Mouse (Mus musculus): Measurements from ENCODE around the gene Herpud1. TPM values are rescaled to one million over a fixed set of nuclear protein-coding genes. Genes with fewer than 3 reads are reported as not detected.

Herpud1 gene
- polyA plus RNA-seq, 1 experiment from 2014 or later, result 66.6 TPM

- Histone ChIP-seq H3K4me2 (replicated peaks) (no peak overlapping the region), H3K27me3 (ENCODE audit: control insufficient read depth, insufficient read depth, low read length) (no peaks in the 10 kb centered on the region), H3K9ac (no peak overlapping the region), H3K4me1 (replicated peaks; ENCODE audit: control insufficient read depth, insufficient read depth, low read length) (no peaks in the 10 kb centered on the region), H3K4me3 (replicated peaks; ENCODE audit: low read length) (no peak overlapping the region), H3K9me3 (ENCODE audit: control insufficient read depth, low read length) (no peaks in the 10 kb centered on the region), H3K27ac (no peak overlapping the region), H3K36me3 (replicated peaks; ENCODE audit: control insufficient read depth, insufficient read depth) (no peaks in the 10 kb centered on the region)
- ATAC-seq (ENCODE audit: low FRiP score) (no peak), DNase-seq (ENCODE audit: low spot score) (no peak)
- 87% methylated on average over 6 of the region's 6 CpGs for WGBS
Observed at GRCm38 (mm10) chr8:94413509-94413908, 27.3 kb downstream of the Herpud1 start.

DNA sequence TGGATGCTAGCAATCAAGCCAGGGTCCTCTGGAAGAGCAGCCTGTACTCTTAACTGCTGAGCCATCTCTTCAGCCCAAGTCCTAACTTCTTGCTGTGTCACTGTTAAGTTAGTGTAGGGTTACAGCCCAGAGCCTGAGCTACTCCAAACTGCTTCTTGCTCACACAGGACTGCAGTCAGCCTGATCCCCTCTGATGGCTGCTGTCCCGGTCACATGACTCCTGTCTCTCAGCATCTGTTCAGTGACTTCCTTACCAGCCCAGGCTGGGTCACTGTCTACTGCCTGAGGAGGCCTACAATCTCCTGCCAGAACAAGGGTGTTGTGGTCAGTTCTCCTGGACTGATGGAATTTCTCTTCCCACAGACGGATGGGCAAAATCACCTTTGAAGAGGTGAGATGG lies 29.0 kb downstream of the Herpud1 start:
- H3K27ac ChIP-seq, result no peak overlapping the region
- no peaks in the 10 kb centered on the region for H3K9me3 ChIP-seq (ENCODE audit: control insufficient read depth, low read length)
- WGBS, result 81% methylated on average over 2 of the region's 2 CpGs
- no peaks in the 10 kb centered on the region for H3K27me3 ChIP-seq (ENCODE audit: control insufficient read depth, insufficient read depth, low read length)
- no peak overlapping the region for H3K4me3 ChIP-seq (replicated peaks; ENCODE audit: low read length)
- H3K9ac ChIP-seq, result no peak overlapping the region
- DNase-seq (ENCODE audit: low spot score) (no peak), ATAC-seq (ENCODE audit: low FRiP score) (no peak)
- no peak overlapping the region for H3K4me2 ChIP-seq (replicated peaks)
- H3K4me1 ChIP-seq (replicated peaks; ENCODE audit: control insufficient read depth, insufficient read depth, low read length), result no peaks in the 10 kb centered on the region
- no peaks in the 10 kb centered on the region for H3K36me3 ChIP-seq (replicated peaks; ENCODE audit: control insufficient read depth, insufficient read depth)

GRCm38 (mm10) chr8:94418017-94418416 lies 31.8 kb downstream of the Herpud1 start:
- WGBS, result 87% methylated on average over 9 of the region's 9 CpGs

DNA sequence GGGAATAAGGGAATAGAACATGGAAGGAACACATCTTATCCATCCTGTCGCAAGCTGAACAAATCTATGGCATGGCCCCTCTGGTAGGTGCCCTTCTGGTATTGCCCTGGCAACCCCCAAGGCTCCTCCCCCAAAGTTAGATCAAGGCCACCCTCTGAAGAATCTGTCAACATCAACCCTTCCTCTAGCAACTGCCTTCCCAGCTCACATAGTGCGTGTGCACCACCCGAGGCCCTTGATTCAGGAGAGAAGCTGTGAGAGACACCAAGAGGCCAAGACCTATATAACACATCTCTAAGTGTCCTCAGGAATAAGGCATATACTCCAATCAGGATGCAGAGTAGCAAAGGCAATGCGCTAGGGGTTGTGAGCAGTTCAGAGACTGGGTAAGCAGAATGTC lies 36.0 kb downstream of the Herpud1 start:
- DNase-seq (ENCODE audit: low spot score) (no peak), ATAC-seq (ENCODE audit: low FRiP score) (no peak)
- Histone ChIP-seq H3K4me3 (replicated peaks; ENCODE audit: low read length) (no peak overlapping the region), H3K27ac (no peak overlapping the region), H3K9me3 (ENCODE audit: control insufficient read depth, low read length) (no peaks in the 10 kb centered on the region), H3K9ac (no peak overlapping the region), H3K4me2 (replicated peaks) (no peak overlapping the region), H3K36me3 (replicated peaks; ENCODE audit: control insufficient read depth, insufficient read depth) (no peaks in the 10 kb centered on the region), H3K4me1 (replicated peaks; ENCODE audit: control insufficient read depth, insufficient read depth, low read length) (no peaks in the 10 kb centered on the region), H3K27me3 (ENCODE audit: control insufficient read depth, insufficient read depth, low read length) (no peaks in the 10 kb centered on the region)
- 93% methylated on average over 4 of the region's 4 CpGs for WGBS

More at GRCm38 (mm10) chr8:94418017-94418416, 31.8 kb downstream of the Herpud1 start:
- ATAC-seq (ENCODE audit: low FRiP score), result no peak
- Histone ChIP-seq H3K27ac (no peak overlapping the region), H3K36me3 (replicated peaks; ENCODE audit: control insufficient read depth, insufficient read depth) (no peaks in the 10 kb centered on the region), H3K9me3 (ENCODE audit: control insufficient read depth, low read length) (no peaks in the 10 kb centered on the region), H3K9ac (no peak overlapping the region), H3K4me2 (replicated peaks) (no peak overlapping the region), H3K4me1 (replicated peaks; ENCODE audit: control insufficient read depth, insufficient read depth, low read length) (no peaks in the 10 kb centered on the region), H3K27me3 (ENCODE audit: control insufficient read depth, insufficient read depth, low read length) (no peaks in the 10 kb centered on the region), H3K4me3 (replicated peaks; ENCODE audit: low read length) (no peak overlapping the region)
- no peak for DNase-seq (ENCODE audit: low spot score)

- Histone ChIP-seq H3K4me3 (replicated peaks; ENCODE audit: low read length) (no peak overlapping the region), H3K9ac (no peak overlapping the region), H3K4me1 (replicated peaks; ENCODE audit: control insufficient read depth, insufficient read depth, low read length) (no peaks in the 10 kb centered on the region), H3K9me3 (ENCODE audit: control insufficient read depth, low read length) (no peaks in the 10 kb centered on the region), H3K27me3 (ENCODE audit: control insufficient read depth, insufficient read depth, low read length) (no peaks in the 10 kb centered on the region), H3K27ac (no peak overlapping the region), H3K36me3 (replicated peaks; ENCODE audit: control insufficient read depth, insufficient read depth) (no peaks in the 10 kb centered on the region), H3K4me2 (replicated peaks) (no peak overlapping the region)
- 80% methylated on average over 10 of the region's 10 CpGs for WGBS
- no peak for DNase-seq (ENCODE audit: low spot score)
- ATAC-seq (ENCODE audit: low FRiP score), result no peak
Observed at GRCm38 (mm10) chr8:94427953-94428352, 41.7 kb downstream of the Herpud1 start.

DNA sequence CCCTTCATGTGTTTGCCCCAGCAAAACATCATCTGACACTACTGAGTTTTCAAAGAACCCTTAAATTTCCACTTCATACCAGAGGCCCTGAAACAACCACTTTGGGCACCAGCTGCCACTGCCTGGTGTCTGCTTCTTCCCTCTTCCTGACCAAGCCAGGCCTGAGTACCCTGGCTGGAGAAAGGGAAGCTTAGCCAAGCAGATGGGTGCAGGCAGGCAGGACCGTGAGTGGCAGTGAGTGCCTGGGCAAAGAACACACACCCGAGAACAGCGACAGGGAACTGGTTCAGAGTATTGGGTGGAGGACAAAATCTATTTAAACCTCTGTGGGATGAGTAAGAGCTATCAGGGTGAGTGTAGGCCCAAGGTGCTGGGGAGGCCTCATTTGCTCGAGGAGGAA lies 42.2 kb downstream of the Herpud1 start:
- no peak overlapping the region for H3K9ac ChIP-seq
- no peak overlapping the region for H3K4me3 ChIP-seq (replicated peaks; ENCODE audit: low read length)
- ATAC-seq (ENCODE audit: low FRiP score), result no peak
- no peaks in the 10 kb centered on the region for H3K36me3 ChIP-seq (replicated peaks; ENCODE audit: control insufficient read depth, insufficient read depth)
- no peak overlapping the region for H3K27ac ChIP-seq
- no peaks in the 10 kb centered on the region for H3K9me3 ChIP-seq (ENCODE audit: control insufficient read depth, low read length)
- 85% methylated on average over 4 of the region's 4 CpGs for WGBS
- H3K27me3 ChIP-seq (ENCODE audit: control insufficient read depth, insufficient read depth, low read length), result peaks cover 1% of the 10 kb centered on the region; the same call in 1 of the 2 replicates
- H3K4me2 ChIP-seq (replicated peaks), result no peak overlapping the region
- no peak for DNase-seq (ENCODE audit: low spot score)
- H3K4me1 ChIP-seq (replicated peaks; ENCODE audit: control insufficient read depth, insufficient read depth, low read length), result no peaks in the 10 kb centered on the region

DNA sequence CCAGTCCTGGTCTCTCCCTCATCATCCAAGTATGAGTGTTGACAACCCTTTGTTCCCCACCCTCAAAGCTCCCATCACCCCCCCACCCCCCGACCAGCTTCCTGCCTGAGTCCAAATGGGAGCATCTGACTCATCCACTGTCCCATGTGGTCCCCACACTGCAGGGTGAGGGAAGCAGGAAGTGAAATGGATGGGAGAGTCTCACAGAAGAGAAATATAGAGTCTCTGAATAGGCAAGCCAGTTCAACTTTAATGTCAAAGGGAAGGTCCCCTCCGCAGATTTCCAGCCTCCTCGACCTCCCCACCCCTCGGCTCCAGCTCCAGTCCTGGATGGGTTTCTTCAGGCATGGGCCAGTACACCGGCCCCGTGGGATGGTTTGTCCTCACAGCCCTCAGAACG lies 43.1 kb downstream of the Herpud1 start:
- Histone ChIP-seq H3K4me2 (replicated peaks) (no peak overlapping the region), H3K36me3 (replicated peaks; ENCODE audit: control insufficient read depth, insufficient read depth) (no peaks in the 10 kb centered on the region), H3K9ac (no peak overlapping the region), H3K4me3 (replicated peaks; ENCODE audit: low read length) (no peak overlapping the region), H3K27me3 (ENCODE audit: control insufficient read depth, insufficient read depth, low read length) (peaks cover 7% of the 10 kb centered on the region), H3K4me1 (replicated peaks; ENCODE audit: control insufficient read depth, insufficient read depth, low read length) (no peaks in the 10 kb centered on the region), H3K27ac (no peak overlapping the region), H3K9me3 (ENCODE audit: control insufficient read depth, low read length) (no peaks in the 10 kb centered on the region)
- WGBS, result 89% methylated on average over 7 of the region's 7 CpGs
- no peak for ATAC-seq (ENCODE audit: low FRiP score)
- no peak for DNase-seq (ENCODE audit: low spot score)

- no peak for DNase-seq (ENCODE audit: low spot score)
- Histone ChIP-seq H3K36me3 (replicated peaks; ENCODE audit: control insufficient read depth, insufficient read depth) (no peaks in the 10 kb centered on the region), H3K9me3 (ENCODE audit: control insufficient read depth, low read length) (no peaks in the 10 kb centered on the region), H3K9ac (no peak overlapping the region), H3K27me3 (ENCODE audit: control insufficient read depth, insufficient read depth, low read length) (peaks cover 16% of the 10 kb centered on the region), H3K4me3 (replicated peaks; ENCODE audit: low read length) (no peak overlapping the region), H3K4me2 (replicated peaks) (no peak overlapping the region), H3K27ac (no peak overlapping the region), H3K4me1 (replicated peaks; ENCODE audit: control insufficient read depth, insufficient read depth, low read length) (no peaks in the 10 kb centered on the region)
- no peak for ATAC-seq (ENCODE audit: low FRiP score)
- WGBS, result 81% methylated on average over 3 of the region's 3 CpGs
Observed at GRCm38 (mm10) chr8:94432212-94432611, 46.0 kb downstream of the Herpud1 start.

DNA sequence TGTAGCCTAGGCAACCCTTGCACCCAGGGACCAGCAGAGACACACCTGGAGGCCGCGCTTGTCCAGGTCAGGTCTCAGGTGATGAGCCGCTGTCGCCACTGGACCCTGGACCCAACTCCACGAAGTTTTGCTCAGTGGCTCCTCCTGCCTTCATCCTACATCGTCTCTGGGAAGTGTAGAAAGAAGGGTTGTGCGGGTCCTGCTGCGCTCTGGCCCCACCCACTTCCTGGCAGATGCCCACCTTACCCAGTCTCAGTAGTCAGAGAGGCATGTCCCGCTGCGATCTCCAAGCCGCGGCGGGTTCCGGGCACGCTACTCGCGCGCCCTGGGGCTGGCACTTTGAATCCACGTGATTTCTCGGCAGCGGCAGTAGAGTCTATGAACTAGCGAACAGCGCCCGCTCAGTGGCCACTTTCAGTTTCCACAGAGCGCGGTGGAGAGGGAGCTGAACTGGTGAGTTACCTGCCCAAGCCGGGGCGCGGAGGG lies 47.8 kb downstream of the Herpud1 start, which contains the start of gene Nlrc5:
Gene Nlrc5, plus strand, starts transcription at position 376 of the 486 bp plus-strand sequence.
- 2% methylated on average over 29 of the region's 29 CpGs for WGBS
- Histone ChIP-seq H3K4me3 (replicated peaks; ENCODE audit: low read length) (peak within 1 kb of the TSS; percentile 26), H3K27ac (no peak within 1 kb of the TSS), H3K4me2 (replicated peaks) (peak within 1 kb of the TSS; percentile 60), H3K36me3 (replicated peaks; ENCODE audit: control insufficient read depth, insufficient read depth) (no peaks in the 10 kb centered on the region), H3K4me1 (replicated peaks; ENCODE audit: control insufficient read depth, insufficient read depth, low read length) (no peaks in the 10 kb centered on the region), H3K9me3 (ENCODE audit: control insufficient read depth, low read length) (no peaks in the 10 kb centered on the region), H3K9ac (no peak within 1 kb of the TSS), H3K27me3 (ENCODE audit: control insufficient read depth, insufficient read depth, low read length) (peaks cover 16% of the 10 kb centered on the region)
- no peak for ATAC-seq (ENCODE audit: low FRiP score)
- DNase-seq (ENCODE audit: low spot score), result peak; percentile 62

- Histone ChIP-seq H3K9ac (no peak overlapping the region), H3K27me3 (ENCODE audit: control insufficient read depth, insufficient read depth, low read length) (peaks cover 16% of the 10 kb centered on the region), H3K4me2 (replicated peaks) (no peak overlapping the region), H3K9me3 (ENCODE audit: control insufficient read depth, low read length) (no peaks in the 10 kb centered on the region), H3K27ac (no peak overlapping the region), H3K4me3 (replicated peaks; ENCODE audit: low read length) (no peak overlapping the region), H3K4me1 (replicated peaks; ENCODE audit: control insufficient read depth, insufficient read depth, low read length) (no peaks in the 10 kb centered on the region), H3K36me3 (replicated peaks; ENCODE audit: control insufficient read depth, insufficient read depth) (no peaks in the 10 kb centered on the region)
- 71% methylated on average over 3 of the region's 3 CpGs for WGBS
- DNase-seq (ENCODE audit: low spot score), result no peak
- ATAC-seq (ENCODE audit: low FRiP score), result no peak
Observed at GRCm38 (mm10) chr8:94434958-94435357, 48.7 kb downstream of the Herpud1 start.

Data from hindbrain, embryonic 14.5 days (tissue).